Mouse (Mus musculus) 3134 (cell line): ENCODE data around the gene Neu1.
"Not testable (repeated sequence)": the region's sequence is repeated elsewhere in the genome, so short reads cannot be mapped to it uniquely, and the experiment has no call there.

ENCODE experiments used
- DNase-seq: peaks from one replicate; pipeline ENCODE4 v3.0.0-alpha.2; 2011; ENCODE audit warnings: low spot score; ENCODE audit not compliant: insufficient read length; ENCODE audit errors: extremely low read depth

Neu1 gene

GRCm38 (mm10) chr17:34901948-34902347, 29.1 kb upstream of the Neu1 start:
- not testable (repeated sequence) for DNase-seq

GRCm38 (mm10) chr17:34902895-34903294, 28.2 kb upstream of the Neu1 start:
- DNase-seq, result no peak

- no peak for DNase-seq
Measured at GRCm38 (mm10) chr17:34910982-34911381, 20.1 kb upstream of the Neu1 start.

GRCm38 (mm10) chr17:34911945-34912351, 19.1 kb upstream of the Neu1 start:
- peak; percentile 58 for DNase-seq

- no peak for DNase-seq
Measured at GRCm38 (mm10) chr17:34913930-34914665, 17.0 kb upstream of the Neu1 start, which contains the start of gene Slc44a4. Gene Slc44a4 (plus strand): TSS chr17:34914466.

- DNase-seq, result peak; percentile 82
Measured at GRCm38 (mm10) chr17:34915410-34915831, 15.6 kb upstream of the Neu1 start.

GRCm38 (mm10) chr17:34916316-34916715, 14.7 kb upstream of the Neu1 start:
- no peak for DNase-seq

GRCm38 (mm10) chr17:34917188-34917587, 13.9 kb upstream of the Neu1 start:
- no peak for DNase-seq

GRCm38 (mm10) chr17:34922939-34923338, 8.1 kb upstream of the Neu1 start:
- no peak for DNase-seq

- DNase-seq, result no peak
Measured at GRCm38 (mm10) chr17:34924258-34924657, 6.8 kb upstream of the Neu1 start.

GRCm38 (mm10) chr17:34927306-34928019, 3.6 kb upstream of the Neu1 start:
- DNase-seq, result no peak

GRCm38 (mm10) chr17:34928841-34929240, 2.2 kb upstream of the Neu1 start:
- DNase-seq, result no peak

GRCm38 (mm10) chr17:34931735-34932098, 664 bp downstream of the Neu1 start:
- no peak for DNase-seq

GRCm38 (mm10) chr17:34932287-34932686, 1.2 kb downstream of the Neu1 start:
- DNase-seq, result no peak

- DNase-seq, result no peak
Measured at GRCm38 (mm10) chr17:34934031-34934430, 3.0 kb downstream of the Neu1 start.

GRCm38 (mm10) chr17:34934830-34935229, 3.8 kb downstream of the Neu1 start:
- no peak for DNase-seq

- DNase-seq, result no peak
Measured at GRCm38 (mm10) chr17:34937960-34938505, 7.0 kb downstream of the Neu1 start.

GRCm38 (mm10) chr17:34941344-34942041, 10.4 kb downstream of the Neu1 start:
- no peak for DNase-seq

- no peak for DNase-seq
Measured at GRCm38 (mm10) chr17:34943128-34943815, 12.2 kb downstream of the Neu1 start.

GRCm38 (mm10) chr17:34944362-34944761, 13.3 kb downstream of the Neu1 start:
- no peak for DNase-seq
